Mouse (Mus musculus) CH12.LX (cell line): ENCODE data around the gene Ppt1. TPM values are rescaled to one million over a fixed set of nuclear protein-coding genes. Genes with fewer than 3 reads are reported as not detected.

Source experiments
- DNase-seq: peaks from one replicate; pipeline ENCODE4 v3.0.0-alpha.2; 2013; ENCODE audit errors: extremely low read depth
- H3K27ac ChIP-seq: 2 replicates; pipeline ENCODE4 v1.5.1; 2012; ENCODE audit warnings: low read depth, mild to moderate bottlenecking, control low read depth, moderate library complexity; ENCODE audit not compliant: insufficient read depth
- H3K27me3 ChIP-seq: replicated peaks from 2 replicates; pipeline ENCODE3; 2012; ENCODE audit warnings: inconsistent platforms
- H3K36me3 ChIP-seq, 2 experiments: replicated peaks in 1 of 2; 2 replicates each; pipeline versions ENCODE3 to v1.6.1; 2012; ENCODE audit warnings: inconsistent platforms in 1 of 2, low read length in 1 of 2, mild to moderate bottlenecking in 1 of 2, mixed read lengths in 1 of 2, moderate library complexity in 1 of 2; ENCODE audit not compliant: control insufficient read depth in 1 of 2, insufficient read depth in 1 of 2
- H3K4me1 ChIP-seq, 2 experiments: 2 replicates each; pipeline ENCODE4 v1.6.1; 2012; ENCODE audit warnings: inconsistent platforms in 1 of 2, moderate library complexity in 1 of 2; ENCODE audit not compliant: insufficient read depth in 2 of 2, control insufficient read depth in 1 of 2
- H3K4me2 ChIP-seq: 2 replicates; pipeline ENCODE4 v1.6.1; 2012; ENCODE audit warnings: low read depth, mild to moderate bottlenecking, control low read depth; ENCODE audit not compliant: poor library complexity, insufficient read depth, severe bottlenecking
- H3K4me3 ChIP-seq, 3 experiments: fragments of 150-350 bp in 1 of 3; sonication (generic) in 1 of 3; replicated peaks in 1 of 3; 2 replicates each; pipeline versions ENCODE3 to v1.5.1; 2011 to 2012; ENCODE audit warnings: low read depth in 2 of 3, low read length in 2 of 3, mild to moderate bottlenecking in 2 of 3, moderate library complexity in 2 of 3, control low read depth in 1 of 3, improper control_type of control experiment in 1 of 3, inconsistent platforms in 1 of 3, mixed read lengths in 1 of 3; ENCODE audit not compliant: poor library complexity in 1 of 3
- H3K79me2 ChIP-seq: replicated peaks from 2 replicates; pipeline ENCODE4 v1.6.1; 2012; ENCODE audit warnings: mild to moderate bottlenecking, moderate library complexity; ENCODE audit not compliant: control insufficient read depth, poor library complexity, insufficient read depth, severe bottlenecking; ENCODE audit errors: extremely low read depth
- H3K9ac ChIP-seq: 2 replicates; pipeline ENCODE4 v1.6.1; 2012; ENCODE audit warnings: low read depth, mild to moderate bottlenecking, control low read depth, moderate library complexity; ENCODE audit not compliant: insufficient read depth
- H3K9me3 ChIP-seq: replicated peaks from 2 replicates; pipeline ENCODE3; 2012; ENCODE audit warnings: low read length, inconsistent platforms, mixed read lengths
- BHLHE40 ChIP-seq: IDR thresholded peaks from 2 replicates; pipeline ENCODE4 v1.6.1; 2011; ENCODE audit warnings: mild to moderate bottlenecking, low read depth, low read length, improper control_type of control experiment
- CHD2 ChIP-seq: IDR thresholded peaks from 2 replicates; pipeline ENCODE4 v1.6.1; 2011; ENCODE audit warnings: low read length, improper control_type of control experiment
- CTCF ChIP-seq, 2 experiments: IDR thresholded peaks in 1 of 2; conservative IDR thresholded peaks in 1 of 2; 2 replicates each; pipeline ENCODE4 v1.5.1; 2011 to 2012; ENCODE audit warnings: low read depth in 2 of 2, low read length in 2 of 2, improper control_type of control experiment in 1 of 2, inconsistent platforms in 1 of 2, mild to moderate bottlenecking in 1 of 2, moderate library complexity in 1 of 2
- E2F4 ChIP-seq: IDR thresholded peaks from 2 replicates; pipeline ENCODE4 v1.6.1; 2011; ENCODE audit warnings: low read depth, low read length, improper control_type of control experiment; ENCODE audit not compliant: insufficient replicate concordance
- ETS1 ChIP-seq: conservative IDR thresholded peaks from 2 replicates; pipeline ENCODE4 v1.6.1; 2012; ENCODE audit warnings: low read depth, mild to moderate bottlenecking, inconsistent platforms, low read length, improper control_type of control experiment, moderate library complexity
- GABPA ChIP-seq: IDR thresholded peaks from 2 replicates; pipeline ENCODE4 v1.6.1; 2012; ENCODE audit warnings: low read depth, low read length, improper control_type of control experiment, inconsistent platforms; ENCODE audit not compliant: insufficient replicate concordance
- HCFC1 ChIP-seq: IDR thresholded peaks from 2 replicates; pipeline ENCODE4 v1.6.1; 2012; ENCODE audit warnings: low read depth, mild to moderate bottlenecking, inconsistent platforms, low read length, improper control_type of control experiment
- JUN ChIP-seq: IDR thresholded peaks from 2 replicates; pipeline ENCODE4 v1.6.1; 2011; ENCODE audit warnings: low read depth, mild to moderate bottlenecking, low read length, improper control_type of control experiment, moderate library complexity; ENCODE audit not compliant: insufficient read depth
- JUND ChIP-seq: conservative IDR thresholded peaks from 2 replicates; pipeline ENCODE4 v1.6.1; 2011; ENCODE audit warnings: low read depth, low read length, improper control_type of control experiment
- KAT2A ChIP-seq: IDR thresholded peaks from 2 replicates; pipeline ENCODE4 v1.6.1; 2012; ENCODE audit warnings: low read length, improper control_type of control experiment, inconsistent platforms; ENCODE audit not compliant: insufficient replicate concordance
- MAZ ChIP-seq: IDR thresholded peaks from 2 replicates; pipeline ENCODE4 v1.6.1; 2012; ENCODE audit warnings: low read depth, mild to moderate bottlenecking, inconsistent platforms, low read length, improper control_type of control experiment, moderate library complexity
- MEF2A ChIP-seq: IDR thresholded peaks from 2 replicates; pipeline ENCODE4 v1.6.1; 2014; ENCODE audit warnings: low read depth, mild to moderate bottlenecking, inconsistent platforms, low read length, improper control_type of control experiment, borderline replicate concordance
- MYC ChIP-seq: IDR thresholded peaks from 2 replicates; pipeline ENCODE4 v1.6.1; 2011; ENCODE audit warnings: low read depth, mild to moderate bottlenecking, improper control_type of control experiment, low read length
- POLR2A ChIP-seq: IDR thresholded peaks from 2 replicates; pipeline ENCODE4 v1.6.1; 2011; ENCODE audit warnings: low read depth, mild to moderate bottlenecking, improper control_type of control experiment, low read length
- POLR2AphosphoS2 ChIP-seq: IDR thresholded peaks from 2 replicates; pipeline ENCODE4 v1.6.1; 2011; ENCODE audit warnings: low read depth, low read length, improper control_type of control experiment
- RCOR1 ChIP-seq: conservative IDR thresholded peaks from 2 replicates; pipeline ENCODE4 v1.6.1; 2012; ENCODE audit warnings: low read depth, mild to moderate bottlenecking, inconsistent platforms, low read length, improper control_type of control experiment
- SIN3A ChIP-seq: IDR thresholded peaks from 2 replicates; pipeline ENCODE4 v1.6.1; 2012; ENCODE audit warnings: low read length, improper control_type of control experiment, inconsistent platforms
- SMC3 ChIP-seq: IDR thresholded peaks from 2 replicates; pipeline ENCODE4 v1.6.1; 2011; ENCODE audit warnings: low read depth, low read length, improper control_type of control experiment
- TBP ChIP-seq: conservative IDR thresholded peaks from 2 replicates; pipeline ENCODE4 v1.6.1; 2011; ENCODE audit warnings: low read depth, low read length, improper control_type of control experiment
- TCF12 ChIP-seq: IDR thresholded peaks from 2 replicates; pipeline ENCODE4 v1.6.1; 2014; ENCODE audit warnings: low read depth, mild to moderate bottlenecking, inconsistent platforms, low read length, improper control_type of control experiment
- USF1 ChIP-seq: IDR thresholded peaks from 2 replicates; pipeline ENCODE4 v1.6.1; 2014; ENCODE audit warnings: low read depth, mild to moderate bottlenecking, inconsistent platforms, low read length, improper control_type of control experiment
- USF2 ChIP-seq: conservative IDR thresholded peaks from 2 replicates; pipeline ENCODE4 v1.6.1; 2011; ENCODE audit warnings: low read depth, low read length, improper control_type of control experiment
- ZC3H11A ChIP-seq: IDR thresholded peaks from 2 replicates; pipeline ENCODE4 v1.6.1; 2012; ENCODE audit warnings: low read depth, mild to moderate bottlenecking, inconsistent platforms, low read length, improper control_type of control experiment
- ZKSCAN1 ChIP-seq: IDR thresholded peaks from 2 replicates; pipeline ENCODE4 v1.6.1; 2012; ENCODE audit warnings: low read depth, inconsistent platforms, low read length, improper control_type of control experiment, borderline replicate concordance
- ZNF384 ChIP-seq: IDR thresholded peaks from 2 replicates; pipeline ENCODE4 v1.6.1; 2012; ENCODE audit warnings: low read depth, low read length, improper control_type of control experiment, inconsistent platforms
- dilution Hi-C: fragments of 300-500 bp; cut with MboI; formaldehyde crosslinking; loops from 2 replicates; pipeline ENCODE4 v1.14.3; 2020; ENCODE audit warnings: low sequenced_read_pairs; ENCODE audit not compliant: extremely low pct_unique_long_range_greater_than_20kb, extremely low pct_ligation_motif_present
- in situ Hi-C: fragments of 300-500 bp; cut with MboI; formaldehyde crosslinking; loops from 3 replicates; pipeline ENCODE4 v1.14.3; 2019; ENCODE audit warnings: low sequenced_read_pairs, low pct_ligation_motif_present, low pct_unique_long_range_greater_than_20kb, mixed read lengths
- polyA plus RNA-seq: library from polyadenylated mRNA; unstranded; fragments of >175 nt; gene quantifications from 2 replicates; pipeline ENCODE4 v1.2.1, GENCODE M21; 2012; ENCODE audit warnings: low read depth; ENCODE audit not compliant: insufficient read length
- total RNA-seq, 2 experiments: library from RNA; depleted of rRNA; stranded (reverse); fragments of 300-350 nt in 1 of 2; fragments of >200 nt in 1 of 2; gene quantifications; 2 replicates each; pipeline ENCODE4 v1.2.3; 2012 to 2014

Gene Ppt1
- total and polyA plus RNA-seq, 3 experiments = 23.8 to 30.7 (median 23.9) TPM

- TF ChIP-seq CTCF (conservative IDR thresholded peaks at IDR 0.05 in 1 of 2, IDR thresholded peaks at IDR 0.05 in 1 of 2; ENCODE audit: low read depth in 2 of 2, low read length in 2 of 2) = peak; percentile 45 to 79; a peak in 2 of 4 replicates
- no peak for TF ChIP-seq POLR2A
- no peak for TF ChIP-seq ZKSCAN1
- TF ChIP-seq CHD2 = no peak; the same call in 1 of the 2 replicates
- TF ChIP-seq POLR2AphosphoS2 = no peak
- no peak for TF ChIP-seq ZC3H11A
- TF ChIP-seq ZNF384 = no peak
- TF ChIP-seq USF2 = no peak; the same call in 1 of the 2 replicates
- no peak for TF ChIP-seq MAZ
- TF ChIP-seq JUND = no peak
- no peak for TF ChIP-seq MEF2A
- TF ChIP-seq ETS1 = no peak
- no peak for TF ChIP-seq GABPA
- no peak for TF ChIP-seq TCF12
- no peak for TF ChIP-seq TBP
- peak; percentile 13; the same call in 1 of the 2 replicates for TF ChIP-seq HCFC1
- peak; percentile 75 for TF ChIP-seq SMC3
- TF ChIP-seq USF1 = no peak
- TF ChIP-seq RCOR1 = no peak
- no peak for TF ChIP-seq BHLHE40
Observed at GRCm38 (mm10) chr4:122870027-122870426, 34.0 kb downstream of the Ppt1 start (continued).

- H3K4me2 ChIP-seq = no peak overlapping the region
- no peak overlapping the region for H3K9ac ChIP-seq
- dilution Hi-C loops = no loop called here
- peaks cover 39% of the 10 kb centered on the region for H3K79me2 ChIP-seq
- no peaks in the 10 kb centered on the region for H3K27me3 ChIP-seq
- peak overlapping the region; percentile 48 for H3K27ac ChIP-seq
- no peak for TF ChIP-seq POLR2AphosphoS2
- no peak for TF ChIP-seq GABPA
- TF ChIP-seq E2F4 = no peak
- no peak for TF ChIP-seq MYC
- no peak for TF ChIP-seq KAT2A
- no peak for TF ChIP-seq TBP
- TF ChIP-seq MAZ = no peak
- TF ChIP-seq ZC3H11A = no peak
- no peak for TF ChIP-seq JUN
- no peak for TF ChIP-seq USF1
- no peak for TF ChIP-seq SIN3A
- no peak for TF ChIP-seq CTCF (conservative IDR thresholded peaks at IDR 0.05 in 1 of 2, IDR thresholded peaks at IDR 0.05 in 1 of 2; ENCODE audit: low read depth in 2 of 2, low read length in 2 of 2)
- TF ChIP-seq, all 38 proteins: peak for 0
- Histone ChIP-seq H3K4me1 (peaks cover 23 to 75% of the 10 kb centered on the region in 2 experiments), H3K4me3 (no peak overlapping the region), H3K9me3 (no peaks in the 10 kb centered on the region), H3K36me3 (peaks cover 44 to 69% of the 10 kb centered on the region in 2 experiments)
- DNase-seq = peak; percentile 35
- in situ Hi-C loops = no loop called here
Observed at GRCm38 (mm10) chr4:122870741-122871140, 34.7 kb downstream of the Ppt1 start.
